Mouse (Mus musculus) hindbrain, embryonic 10.5 days (tissue): ENCODE results near the gene Ankrd11. TPM values are rescaled to one million over a fixed set of nuclear protein-coding genes. Genes with fewer than 3 reads are reported as not detected.

Source experiments
- DNase-seq: peaks from one replicate; pipeline ENCODE4 v3.0.0-alpha.2; 2017; ENCODE audit warnings: low spot score
- H3K27ac ChIP-seq: fragments of 300-500 bp; sonication (generic); 2 replicates; pipeline ENCODE4 v1.5.1; 2016; ENCODE audit warnings: mild to moderate bottlenecking, moderate library complexity
- H3K27me3 ChIP-seq: fragments of 300-500 bp; sonication (generic); 2 replicates; pipeline ENCODE4 v1.6.1; 2016; ENCODE audit warnings: mild to moderate bottlenecking; ENCODE audit not compliant: poor library complexity, insufficient read depth, severe bottlenecking
- H3K36me3 ChIP-seq: fragments of 300-500 bp; sonication (generic); 2 replicates; pipeline ENCODE4 v1.6.1; 2016; ENCODE audit warnings: mild to moderate bottlenecking, moderate library complexity
- H3K4me1 ChIP-seq: fragments of 300-500 bp; sonication (generic); replicated peaks from 2 replicates; pipeline ENCODE4 v1.6.1; 2016; ENCODE audit warnings: mild to moderate bottlenecking
- H3K4me3 ChIP-seq: fragments of 300-500 bp; sonication (generic); 2 replicates; pipeline ENCODE4 v1.5.1; 2016; ENCODE audit warnings: mild to moderate bottlenecking, moderate library complexity
- H3K9me3 ChIP-seq: fragments of 300-500 bp; sonication (generic); 2 replicates; pipeline ENCODE4 v1.6.1; 2016; ENCODE audit warnings: mild to moderate bottlenecking, moderate library complexity
- WGBS: fragments of 180-500 bp; shearing (Covaris S2); methylation state at CpG from one replicate; pipeline ENCODE4 v1.1.7; 2016; 5-methylcytosine and 5-hydroxymethylcytosine counted together
- polyA plus RNA-seq: library from polyadenylated mRNA; unstranded; fragments of >200 nt; fragmentation: Nextera tagmentation; extraction: Ambion mirVana; gene quantifications from 2 replicates; pipeline ENCODE4 v1.2.1, GENCODE M21; 2016

Ankrd11 gene
- polyA plus RNA-seq, 1 experiment from 2014 or later: 31.4 TPM

GRCm38 (mm10) chr8:122853340-122853771, 188.7 kb downstream of the Ankrd11 start:
- H3K27ac ChIP-seq: peak overlapping the region; percentile 72; the same call in 1 of the 2 replicates
- DNase-seq: peak; percentile 70
- WGBS: 17% methylated on average over 11 of the region's 11 CpGs
- H3K4me3 ChIP-seq: peak overlapping the region; percentile 23
- no peaks in the 10 kb centered on the region for H3K9me3 ChIP-seq
- H3K4me1 ChIP-seq: peaks cover 57% of the 10 kb centered on the region
- H3K27me3 ChIP-seq: peaks cover 47% of the 10 kb centered on the region
- no peaks in the 10 kb centered on the region for H3K36me3 ChIP-seq

GRCm38 (mm10) chr8:122852546-122852905, 189.6 kb downstream of the Ankrd11 start:
- Histone ChIP-seq H3K36me3 (no peaks in the 10 kb centered on the region), H3K4me1 (peaks cover 66% of the 10 kb centered on the region), H3K27me3 (peaks cover 50% of the 10 kb centered on the region), H3K27ac (0 out of 2 replicates have a peak overlapping the region, but pooled peaks have one; percentile 72), H3K4me3 (no peak overlapping the region), H3K9me3 (no peaks in the 10 kb centered on the region)
- DNase-seq: no peak
- 69% methylated on average over 1 of the region's 1 CpGs for WGBS

GRCm38 (mm10) chr8:122851692-122852545, 190.2 kb downstream of the Ankrd11 start:
- Histone ChIP-seq H3K4me1 (peaks cover 70% of the 10 kb centered on the region), H3K4me3 (no peak overlapping the region), H3K27me3 (peaks cover 55% of the 10 kb centered on the region), H3K27ac (0 out of 2 replicates have a peak overlapping the region, but pooled peaks have one; percentile 72), H3K36me3 (no peaks in the 10 kb centered on the region), H3K9me3 (no peaks in the 10 kb centered on the region)
- DNase-seq: no peak
- 86% methylated on average over 12 of the region's 12 CpGs for WGBS

GRCm38 (mm10) chr8:122850641-122851240, 191.3 kb downstream of the Ankrd11 start:
- H3K36me3 ChIP-seq: no peaks in the 10 kb centered on the region
- 69% methylated on average over 3 of the region's 3 CpGs for WGBS
- H3K27me3 ChIP-seq: peaks cover 56% of the 10 kb centered on the region
- H3K4me3 ChIP-seq: no peak overlapping the region
- no peaks in the 10 kb centered on the region for H3K9me3 ChIP-seq
- H3K27ac ChIP-seq: peak overlapping the region; percentile 37; the same call in 1 of the 2 replicates
- no peak for DNase-seq
- peaks cover 70% of the 10 kb centered on the region for H3K4me1 ChIP-seq

DNA sequence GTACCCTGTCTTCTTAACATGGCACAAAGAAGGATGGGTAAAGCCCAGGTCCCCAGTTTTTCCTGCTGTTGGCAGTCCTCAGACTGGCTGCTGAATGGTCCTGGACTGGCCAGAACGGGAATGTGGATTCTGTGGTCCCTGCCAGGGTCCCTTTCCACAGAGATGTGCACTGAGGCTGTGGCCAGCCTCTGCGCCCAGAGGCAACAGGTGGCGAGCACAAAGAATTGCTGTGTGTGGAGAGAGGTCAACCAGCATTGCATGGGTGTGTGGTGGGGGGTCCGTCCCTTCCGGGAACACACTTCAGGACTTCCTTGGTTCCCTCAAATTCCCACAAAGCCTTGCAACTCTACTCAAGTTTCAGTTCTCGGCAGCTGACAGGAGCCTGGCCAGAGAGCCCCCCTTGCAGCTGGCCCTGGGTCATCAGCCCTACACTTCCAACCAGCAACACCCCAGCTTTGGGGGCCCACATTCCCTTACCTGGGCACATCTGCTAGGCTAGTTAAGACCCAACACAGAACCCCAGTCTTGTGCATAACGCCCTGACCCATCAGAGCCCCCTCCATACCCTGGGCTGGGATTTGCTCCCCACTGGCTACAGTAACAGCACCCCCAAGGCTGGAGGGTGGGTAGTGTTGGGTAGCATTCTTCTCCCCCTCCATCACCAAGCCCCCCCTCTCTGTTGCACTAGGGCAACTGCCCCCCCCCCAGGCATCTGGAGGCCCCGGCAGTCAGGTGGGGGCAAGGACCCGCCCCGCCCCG, 192.7 kb downstream of the Ankrd11 start:
- H3K27ac ChIP-seq: no peak overlapping the region
- H3K9me3 ChIP-seq: no peaks in the 10 kb centered on the region
- peaks cover 67% of the 10 kb centered on the region for H3K4me1 ChIP-seq
- peaks cover 49% of the 10 kb centered on the region for H3K27me3 ChIP-seq
- WGBS: 68% methylated on average over 11 of the region's 11 CpGs
- H3K4me3 ChIP-seq: no peak overlapping the region
- no peak for DNase-seq
- no peaks in the 10 kb centered on the region for H3K36me3 ChIP-seq

- H3K27ac ChIP-seq: no peak within 1 kb of the TSS
Observed at GRCm38 (mm10) chr8:122847829-122848561, 194.1 kb downstream of the Ankrd11 start, which contains the start of gene Cdh15. Gene Cdh15, plus strand, starts transcription at chr8:122847966.

GRCm38 (mm10) chr8:122845662-122846061, 196.4 kb downstream of the Ankrd11 start:
- Histone ChIP-seq H3K4me3 (no peak overlapping the region), H3K9me3 (no peaks in the 10 kb centered on the region), H3K27me3 (peaks cover 27% of the 10 kb centered on the region), H3K27ac (no peak overlapping the region), H3K4me1 (peaks cover 34% of the 10 kb centered on the region), H3K36me3 (no peaks in the 10 kb centered on the region)
- 90% methylated on average over 4 of the region's 4 CpGs for WGBS
- no peak for DNase-seq

More at GRCm38 (mm10) chr8:122847829-122848561, 194.1 kb downstream of the Ankrd11 start, which contains the start of gene Cdh15:
- Histone ChIP-seq H3K36me3 (no peaks in the 10 kb centered on the region), H3K4me3 (peak within 1 kb of the TSS; percentile 34), H3K27me3 (peaks cover 48% of the 10 kb centered on the region), H3K4me1 (peaks cover 54% of the 10 kb centered on the region), H3K9me3 (no peaks in the 10 kb centered on the region)
- DNase-seq: peak; percentile 78
- WGBS: 17% methylated on average over 18 of the region's 18 CpGs

- WGBS: 86% methylated on average over 3 of the region's 3 CpGs
Observed at GRCm38 (mm10) chr8:122844161-122844560, 197.9 kb downstream of the Ankrd11 start.

GRCm38 (mm10) chr8:122836696-122837095, 205.4 kb downstream of the Ankrd11 start:
- Histone ChIP-seq H3K4me3 (no peak overlapping the region), H3K4me1 (peaks cover 16% of the 10 kb centered on the region; the same call in 1 of the 2 replicates), H3K27me3 (no peaks in the 10 kb centered on the region), H3K36me3 (no peaks in the 10 kb centered on the region), H3K9me3 (no peaks in the 10 kb centered on the region), H3K27ac (no peak overlapping the region)
- WGBS: 92% methylated on average over 13 of the region's 13 CpGs
- no peak for DNase-seq

More at GRCm38 (mm10) chr8:122844161-122844560, 197.9 kb downstream of the Ankrd11 start:
- H3K9me3 ChIP-seq: no peaks in the 10 kb centered on the region
- DNase-seq: no peak
- H3K27ac ChIP-seq: no peak overlapping the region
- H3K4me1 ChIP-seq: peaks cover 31% of the 10 kb centered on the region
- H3K27me3 ChIP-seq: peaks cover 17% of the 10 kb centered on the region
- H3K36me3 ChIP-seq: no peaks in the 10 kb centered on the region
- H3K4me3 ChIP-seq: no peak overlapping the region

DNA sequence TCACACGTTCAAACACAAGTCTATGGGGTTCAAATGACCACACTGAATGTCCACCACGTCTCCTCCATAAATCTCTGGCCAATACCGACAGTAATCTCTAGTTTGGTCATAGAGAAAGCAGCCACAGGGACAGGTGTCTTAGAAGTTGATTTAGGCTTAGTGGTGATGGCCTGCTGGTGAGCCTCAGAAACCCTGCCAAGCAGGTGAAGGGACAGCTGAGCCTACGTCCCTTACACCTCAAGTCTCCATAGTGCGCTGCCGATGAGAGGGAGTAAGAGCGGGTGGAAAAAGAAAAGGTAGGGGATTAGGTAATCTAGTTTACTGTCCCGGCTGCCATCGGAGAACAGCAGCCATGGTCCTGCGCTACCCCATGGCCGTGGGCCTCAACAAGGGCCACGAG, 205.9 kb downstream of the Ankrd11 start:
- Histone ChIP-seq H3K4me3 (no peak overlapping the region), H3K9me3 (no peaks in the 10 kb centered on the region), H3K27me3 (0 out of 2 replicates have a peak, but pooled peaks cover 3% of the 10 kb centered on the region), H3K36me3 (no peaks in the 10 kb centered on the region), H3K27ac (no peak overlapping the region), H3K4me1 (peaks cover 16% of the 10 kb centered on the region; the same call in 1 of the 2 replicates)
- DNase-seq: no peak
- WGBS: 92% methylated on average over 12 of the region's 12 CpGs

GRCm38 (mm10) chr8:122834971-122835370, 207.1 kb downstream of the Ankrd11 start:
- WGBS: 34% methylated on average over 8 of the region's 8 CpGs
- Histone ChIP-seq H3K4me3 (no peak overlapping the region), H3K27ac (no peak overlapping the region), H3K4me1 (peaks cover 19% of the 10 kb centered on the region; the same call in 1 of the 2 replicates), H3K27me3 (0 out of 2 replicates have a peak, but pooled peaks cover 3% of the 10 kb centered on the region), H3K36me3 (no peaks in the 10 kb centered on the region), H3K9me3 (no peaks in the 10 kb centered on the region)
- peak; percentile 78 for DNase-seq

- WGBS: 91% methylated on average over 8 of the region's 8 CpGs
- Histone ChIP-seq H3K4me1 (peaks cover 14% of the 10 kb centered on the region), H3K27me3 (0 out of 2 replicates have a peak, but pooled peaks cover 4% of the 10 kb centered on the region), H3K9me3 (no peaks in the 10 kb centered on the region), H3K36me3 (no peaks in the 10 kb centered on the region), H3K4me3 (no peak overlapping the region), H3K27ac (no peak overlapping the region)
- DNase-seq: no peak
Observed at GRCm38 (mm10) chr8:122834416-122834815, 207.7 kb downstream of the Ankrd11 start.
